Mouse (Mus musculus) urinary bladder, adult 2 months (tissue): ENCODE results near the gene Gm45837. TPM values are rescaled to one million over a fixed set of nuclear protein-coding genes. Genes with fewer than 3 reads are reported as not detected.

ENCODE experiments used
- DNase-seq: peaks from one replicate; pipeline ENCODE4 v3.0.0; 2022; ENCODE audit warnings: low spot score
- polyA plus RNA-seq: library from polyadenylated mRNA; depleted of rRNA; stranded (reverse); fragments of >200 nt; gene quantifications from 2 replicates; pipeline ENCODE4 v1.2.3, GENCODE M21; 2012; rRNA removed

Gm45837 gene
- 1.5 TPM in 1 of 2 replicates, not detected in the other for polyA plus RNA-seq

DNA sequence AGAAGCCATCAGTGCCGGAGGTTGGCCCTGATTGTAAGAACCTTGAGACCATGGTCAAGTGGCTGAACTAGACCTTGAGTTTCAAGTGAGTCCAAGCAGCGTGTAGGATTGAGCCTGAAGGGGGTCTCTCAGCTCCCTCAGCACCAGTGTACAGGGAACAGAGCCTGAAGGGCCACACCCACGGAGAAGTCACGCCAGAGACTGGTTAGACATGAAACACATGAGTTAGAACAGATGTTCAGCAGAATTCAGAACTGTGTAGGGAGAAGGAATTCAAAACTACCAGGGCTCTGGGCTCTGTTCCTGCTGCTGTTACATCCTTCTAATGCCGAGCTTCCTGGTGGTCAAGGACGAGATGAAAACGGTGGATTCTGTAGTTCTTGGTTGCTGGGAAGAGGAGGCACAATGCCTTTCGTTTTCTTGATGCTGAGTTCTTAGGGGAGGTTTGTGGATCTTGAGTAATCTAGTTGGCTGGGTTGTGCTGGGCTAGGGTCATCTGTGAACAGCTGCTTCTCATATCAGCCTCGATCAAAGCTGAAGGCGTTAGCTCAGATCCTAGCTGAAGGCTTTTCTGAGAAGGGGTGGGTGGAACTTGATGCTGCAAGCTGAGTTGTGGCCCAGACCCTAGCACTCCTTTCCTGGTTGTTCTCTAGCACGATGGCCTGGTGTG lies at the start of gene Gm45837:
Gene Gm45837, plus strand, starts transcription at position 620 of the 670 bp plus-strand sequence.
- DNase-seq, result no peak

DNA sequence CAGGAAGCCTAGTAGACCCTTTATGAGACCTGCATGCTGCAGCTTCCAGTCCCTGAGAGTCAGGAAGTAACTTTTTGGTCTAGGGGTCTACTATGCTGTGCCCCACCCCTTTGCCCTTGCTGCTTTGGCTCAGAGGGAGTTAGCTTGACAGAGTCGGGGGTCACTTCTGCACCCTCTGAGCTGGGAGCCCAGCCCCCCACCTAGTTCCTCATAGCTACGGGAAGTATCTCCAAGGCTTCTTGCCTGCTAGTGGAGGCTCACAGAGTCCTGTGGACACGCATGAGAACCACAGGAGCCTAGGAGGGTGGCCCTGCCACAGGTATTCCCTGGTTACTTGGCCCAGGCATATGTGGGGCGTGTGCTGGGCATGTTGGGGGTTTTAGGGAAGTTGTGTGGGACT lies 49.7 kb upstream of the Gm45837 start:
- DNase-seq, result no peak

DNA sequence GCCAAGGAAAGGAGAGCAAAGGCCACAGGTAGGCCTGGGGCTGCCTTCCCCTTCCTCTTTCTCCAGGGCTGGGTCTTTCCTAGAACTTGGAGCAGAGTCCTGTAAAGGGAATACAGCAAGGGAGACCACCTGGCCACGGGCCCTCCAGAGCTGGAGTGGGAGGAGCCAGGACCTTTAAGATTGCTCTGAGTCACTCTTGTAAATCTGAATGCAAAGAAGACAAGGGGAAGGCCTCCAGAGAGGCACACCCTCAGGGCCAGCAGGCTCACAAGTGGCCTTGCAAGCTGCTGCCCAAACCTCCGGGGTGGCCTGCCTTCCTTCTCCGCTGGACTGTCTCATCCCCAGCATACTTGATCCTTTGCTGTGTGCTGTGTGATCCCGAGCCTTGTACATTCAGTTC lies 48.9 kb upstream of the Gm45837 start:
- DNase-seq, result no peak

DNA sequence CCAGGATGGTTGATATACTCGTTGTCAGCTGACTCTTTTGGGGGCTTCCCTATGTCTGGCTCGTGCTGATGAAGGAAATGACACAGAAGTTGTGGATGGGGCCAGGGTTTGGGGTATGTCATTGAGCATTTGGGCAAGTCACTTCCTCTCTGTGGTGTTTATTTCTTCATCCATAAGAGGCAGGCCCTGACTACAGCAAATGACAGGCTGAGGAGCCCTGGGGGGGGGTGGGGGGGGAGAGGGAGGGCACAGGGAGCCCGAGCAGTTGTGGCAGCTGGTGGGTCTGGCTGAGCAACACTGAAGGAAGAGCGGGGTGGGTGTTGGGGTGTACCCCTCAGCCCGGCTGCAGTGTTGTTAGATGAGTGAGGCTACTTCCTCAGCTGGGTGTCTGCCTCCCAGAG lies 47.9 kb upstream of the Gm45837 start:
- DNase-seq, result no peak

DNA sequence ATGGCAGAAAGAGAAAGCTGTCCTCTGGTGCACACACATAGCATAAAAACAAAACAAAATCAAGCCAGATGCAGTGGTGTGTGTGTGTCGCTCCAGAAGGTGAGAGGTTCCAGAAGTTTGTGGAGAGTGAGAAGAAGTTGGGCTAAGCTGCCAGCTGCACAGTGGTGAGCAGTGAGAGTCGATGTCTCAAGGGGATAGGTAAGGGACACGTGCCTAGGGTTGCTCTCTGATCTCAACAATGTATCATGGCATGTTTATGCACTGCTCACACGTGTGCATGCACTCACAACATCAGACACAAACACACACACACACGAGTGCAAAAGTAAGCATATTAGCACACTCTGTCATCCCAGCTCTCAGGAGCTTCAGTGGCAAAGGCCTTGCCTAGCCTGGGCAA lies 46.8 kb upstream of the Gm45837 start:
- DNase-seq, result no peak

DNA sequence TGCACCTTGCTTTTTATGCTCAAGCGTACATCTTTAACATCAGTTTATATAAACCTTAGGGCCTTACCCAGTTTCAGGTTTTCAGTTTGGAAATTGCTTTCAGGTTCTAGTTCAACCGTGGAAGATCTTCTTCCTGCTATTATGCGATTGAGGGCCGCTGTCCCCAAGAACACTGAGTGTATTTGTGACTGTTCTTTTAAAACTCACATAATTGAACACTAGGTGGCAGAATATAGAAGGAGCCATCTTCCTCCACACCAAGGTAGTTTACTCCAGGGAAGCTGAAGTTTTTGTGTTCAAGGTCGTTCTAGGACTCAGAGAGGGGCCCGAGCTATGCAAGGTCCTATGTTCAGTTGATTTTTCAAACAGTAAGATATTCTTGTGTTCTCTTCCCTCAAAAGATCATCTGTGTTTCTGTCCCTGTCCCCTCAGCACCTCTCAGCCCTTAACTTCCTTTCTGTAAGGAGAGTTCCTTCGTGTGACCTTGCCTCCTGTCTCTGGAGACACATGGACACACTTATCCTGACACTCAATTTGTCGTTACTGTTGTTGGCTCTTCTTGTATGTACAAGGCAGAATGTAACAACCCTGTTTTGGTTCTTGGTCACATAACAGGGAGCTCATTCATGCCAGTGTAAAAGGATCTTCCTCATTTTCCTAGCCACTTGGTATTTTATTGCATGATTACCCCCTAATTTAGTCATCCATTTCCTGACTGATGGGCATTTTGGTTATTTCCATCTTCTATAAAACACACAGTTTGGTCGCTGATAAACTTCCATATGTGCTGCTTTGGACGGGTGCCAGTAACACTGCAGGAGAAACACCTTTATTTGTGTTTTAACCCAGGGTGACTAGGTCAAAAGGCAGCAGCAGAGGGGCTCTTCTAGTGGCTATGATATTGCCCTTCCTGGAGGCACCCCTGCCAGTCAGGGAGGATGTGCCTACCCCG lies 42.5 kb upstream of the Gm45837 start:
- no peak for DNase-seq

DNA sequence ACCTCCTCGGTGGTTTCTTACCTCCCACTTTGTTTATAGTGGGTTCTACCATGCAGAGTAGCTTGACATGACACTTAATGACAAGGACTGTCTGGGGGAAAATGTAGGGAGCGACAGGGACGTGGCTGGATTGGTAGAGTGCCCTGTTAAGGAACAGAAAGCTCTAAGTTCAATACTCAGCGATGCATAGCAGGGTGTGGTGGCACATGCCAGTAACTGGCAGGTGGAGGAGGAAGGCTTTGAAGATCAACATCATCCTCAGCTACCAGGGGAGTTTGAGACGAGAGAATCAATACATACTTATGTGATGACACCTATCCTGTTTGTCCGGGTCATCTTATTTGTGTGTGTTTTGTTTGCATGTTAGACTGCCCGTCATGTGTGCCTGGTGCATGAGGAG lies 41.0 kb upstream of the Gm45837 start:
- no peak for DNase-seq

DNA sequence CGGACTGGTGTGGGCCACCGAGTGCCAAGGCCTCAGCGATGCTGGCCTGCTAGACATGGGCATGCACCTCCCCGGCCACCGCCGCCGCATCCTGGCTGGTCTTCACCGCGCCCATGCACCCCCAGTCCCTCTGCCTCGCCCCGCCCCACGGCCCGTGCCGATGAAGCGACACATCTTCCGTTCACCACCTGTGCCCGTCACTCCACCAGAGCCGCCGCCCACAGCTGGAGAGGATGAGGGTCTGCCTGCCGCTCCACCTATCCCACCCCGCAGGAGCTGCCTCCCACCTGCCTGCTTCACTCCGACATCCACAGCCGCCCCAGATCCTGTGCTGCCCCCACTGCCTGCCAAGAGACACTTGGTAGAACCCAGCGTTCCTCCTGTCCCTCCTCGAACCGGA lies 37.6 kb upstream of the Gm45837 start:
- no peak for DNase-seq

DNA sequence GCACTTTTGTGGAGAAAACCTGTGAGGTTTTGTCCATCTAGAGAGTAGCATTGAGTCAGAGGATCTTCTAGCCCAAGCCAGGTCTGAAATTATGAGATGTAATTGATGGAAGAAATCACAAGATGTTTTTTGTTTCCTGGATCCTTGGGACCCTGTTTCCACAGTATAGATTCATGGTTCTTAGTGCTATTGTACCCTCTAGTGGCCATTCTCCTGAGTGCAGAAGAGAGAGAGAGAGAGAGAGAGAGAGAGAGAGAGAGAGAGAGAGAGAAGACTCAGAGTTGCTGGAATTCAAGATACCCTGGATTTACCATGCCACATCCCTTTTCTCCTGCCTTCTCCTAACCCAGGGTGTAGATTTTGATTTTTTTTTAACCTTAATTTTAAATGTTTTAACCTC lies 36.5 kb upstream of the Gm45837 start:
- no peak for DNase-seq

DNA sequence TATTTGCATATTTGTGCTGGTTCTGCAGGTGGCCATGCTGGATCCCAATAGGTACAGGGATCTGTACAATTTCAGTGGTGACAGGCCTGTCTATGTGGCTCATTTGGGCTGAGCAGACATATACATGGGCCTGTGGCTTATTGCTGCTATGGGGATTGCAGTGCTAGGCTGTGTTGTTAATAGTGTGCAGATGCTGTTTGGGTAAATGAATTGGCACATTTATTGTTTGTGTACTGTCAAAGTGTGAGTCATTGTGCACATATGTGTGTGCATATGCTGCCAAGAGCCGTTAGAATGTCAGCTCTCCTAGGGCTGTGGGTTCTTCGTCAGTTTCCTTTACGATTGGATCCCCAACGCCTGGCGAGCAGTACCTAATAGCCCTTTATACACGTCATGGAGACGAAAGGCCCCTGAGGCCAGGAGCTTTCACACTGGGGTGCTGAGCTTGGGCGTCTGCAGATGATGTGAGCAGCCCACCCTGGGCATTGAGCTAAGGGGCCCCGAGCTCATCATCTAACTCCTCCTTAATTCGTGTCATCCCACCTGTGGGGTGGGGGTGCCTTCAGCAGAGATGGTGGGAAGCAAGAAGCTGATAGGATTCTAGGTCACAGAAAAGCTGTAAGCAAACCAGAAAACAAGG lies 33.9 kb upstream of the Gm45837 start:
- DNase-seq, result no peak

DNA sequence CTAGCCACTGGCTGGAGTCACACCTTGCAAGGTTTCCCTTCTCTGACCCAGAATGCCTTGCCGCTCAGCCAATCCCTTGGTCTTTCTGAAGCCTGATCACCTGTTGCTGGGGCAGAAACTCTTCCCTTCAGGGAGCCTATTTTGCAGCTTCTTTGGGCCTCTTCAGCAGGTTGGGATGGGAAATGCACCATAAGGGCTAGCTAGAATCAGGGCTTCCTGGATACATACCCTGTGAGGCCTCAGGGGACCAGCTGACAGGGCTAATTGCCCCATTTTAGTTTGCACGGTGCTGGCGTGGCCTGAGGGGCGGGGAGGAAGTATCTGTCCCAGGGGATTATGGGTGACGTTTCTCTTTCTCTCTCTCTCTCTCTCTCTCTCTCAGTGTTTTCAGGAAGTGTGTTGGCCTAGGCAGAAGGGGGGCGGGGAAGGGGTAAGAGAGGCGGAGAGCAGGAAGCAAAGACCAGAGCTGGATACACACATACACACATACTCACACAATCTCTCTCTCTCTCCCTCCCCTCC lies 32.9 kb upstream of the Gm45837 start:
- peak; percentile 62 for DNase-seq

DNA sequence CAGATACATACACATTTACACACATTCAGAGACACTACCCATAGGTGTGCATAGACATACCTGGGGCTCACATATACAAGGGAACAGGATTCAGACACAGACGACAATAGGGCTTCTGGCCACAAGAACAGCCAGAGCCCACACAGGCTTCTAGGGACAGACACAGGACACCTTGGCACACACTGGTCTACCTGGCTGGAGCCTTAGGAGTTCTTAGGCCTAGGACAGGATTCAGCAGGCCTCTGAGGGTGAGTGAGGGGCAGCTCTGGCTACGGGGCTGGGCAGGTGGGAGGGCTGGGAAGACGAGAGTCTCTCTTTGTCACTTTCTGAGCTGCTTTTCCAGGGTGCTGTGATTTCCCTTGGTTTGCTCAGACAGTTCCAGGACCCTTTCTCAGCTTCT lies 32.4 kb upstream of the Gm45837 start:
- DNase-seq, result no peak

DNA sequence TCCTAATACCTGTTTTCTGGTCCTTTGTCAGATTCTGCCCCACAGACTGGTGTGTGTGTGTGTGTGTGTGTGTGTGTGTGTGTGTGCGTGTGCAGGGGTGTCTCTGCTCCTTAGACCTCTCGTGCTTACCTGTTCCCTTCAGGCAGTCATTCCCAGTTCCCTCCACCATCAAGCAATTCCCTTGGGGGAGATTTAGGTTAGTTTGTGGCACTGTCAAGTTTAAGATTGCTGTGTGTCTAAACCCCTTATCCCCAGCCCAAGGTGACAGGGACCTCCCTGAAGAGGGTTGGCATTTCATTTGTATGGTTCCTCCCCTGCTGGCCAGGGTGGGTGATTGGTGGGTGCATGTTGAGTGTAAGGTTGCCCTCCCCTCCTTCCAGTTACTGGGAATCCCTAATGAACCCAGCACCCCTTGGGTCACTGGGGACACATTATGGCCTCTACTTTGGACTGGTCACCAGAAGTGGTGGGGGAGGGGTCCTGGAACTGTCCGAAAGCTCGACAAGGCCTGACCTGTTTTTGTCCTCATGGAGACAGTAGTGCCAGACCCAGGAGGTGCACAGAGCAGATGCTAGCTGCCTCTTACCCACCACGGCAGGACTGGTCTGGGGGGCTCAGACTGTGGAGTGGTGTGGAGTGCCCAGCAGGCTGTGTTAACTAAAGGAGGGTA lies 31.8 kb upstream of the Gm45837 start:
- DNase-seq, result no peak

DNA sequence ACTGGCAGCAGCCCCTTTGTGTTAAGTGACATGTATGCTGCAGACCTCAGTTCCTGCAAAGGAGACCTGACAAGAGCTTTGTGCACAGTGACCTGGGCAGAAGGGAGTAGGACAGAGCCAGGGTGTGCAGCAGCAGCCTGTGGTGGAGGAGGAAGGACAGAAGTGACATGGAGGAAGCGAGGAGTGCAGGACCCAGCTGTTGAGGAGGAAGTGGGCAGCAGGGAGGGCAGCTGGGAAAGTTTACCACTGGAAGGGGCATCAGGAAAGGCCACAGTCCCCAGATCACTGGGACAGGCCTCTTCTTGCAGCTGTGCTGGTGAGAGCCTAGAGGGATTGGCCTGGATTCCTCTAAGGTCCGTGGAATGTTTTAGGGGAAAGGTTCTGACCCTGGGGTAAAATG lies 31.0 kb upstream of the Gm45837 start:
- no peak for DNase-seq

DNA sequence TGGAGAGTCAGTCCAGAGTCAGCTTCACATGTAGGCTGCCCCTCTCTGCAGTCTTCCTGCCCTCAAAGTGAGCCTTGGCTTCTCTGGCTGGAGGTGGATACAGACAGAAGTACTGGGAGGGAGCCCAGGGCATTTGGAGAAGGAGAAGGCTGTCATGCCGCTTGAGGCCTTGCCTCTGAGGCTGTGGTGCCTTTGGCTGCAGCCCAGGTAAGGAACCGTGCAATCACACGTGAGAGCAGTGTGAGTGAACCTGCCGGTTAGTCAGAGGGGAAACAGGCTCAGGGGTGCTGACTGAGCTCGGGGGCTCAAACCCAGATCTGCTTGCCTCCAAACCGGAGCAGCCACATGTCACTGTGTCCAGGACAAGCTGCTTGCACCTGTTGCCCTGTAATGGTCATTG lies 29.2 kb upstream of the Gm45837 start:
- DNase-seq, result no peak

DNA sequence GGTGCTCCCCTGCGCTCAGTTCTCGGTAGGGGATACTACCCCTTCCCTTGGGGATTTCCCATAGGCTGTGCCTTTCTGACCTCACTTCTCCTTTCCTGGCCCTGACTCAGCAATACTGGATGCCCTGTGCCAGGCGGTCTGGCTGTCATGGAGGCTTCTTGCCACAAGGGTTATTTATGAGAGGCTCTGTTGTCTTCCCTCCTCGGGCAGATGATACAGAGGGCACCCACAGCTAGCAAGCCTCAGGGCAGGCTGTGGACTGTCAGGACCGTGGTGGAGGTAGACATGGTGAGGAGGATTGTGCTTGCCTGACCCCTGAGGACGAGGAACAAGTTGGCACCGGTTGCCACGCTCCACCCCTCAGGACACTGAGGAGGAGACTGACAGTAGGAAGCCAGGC lies 28.3 kb upstream of the Gm45837 start:
- DNase-seq, result no peak

DNA sequence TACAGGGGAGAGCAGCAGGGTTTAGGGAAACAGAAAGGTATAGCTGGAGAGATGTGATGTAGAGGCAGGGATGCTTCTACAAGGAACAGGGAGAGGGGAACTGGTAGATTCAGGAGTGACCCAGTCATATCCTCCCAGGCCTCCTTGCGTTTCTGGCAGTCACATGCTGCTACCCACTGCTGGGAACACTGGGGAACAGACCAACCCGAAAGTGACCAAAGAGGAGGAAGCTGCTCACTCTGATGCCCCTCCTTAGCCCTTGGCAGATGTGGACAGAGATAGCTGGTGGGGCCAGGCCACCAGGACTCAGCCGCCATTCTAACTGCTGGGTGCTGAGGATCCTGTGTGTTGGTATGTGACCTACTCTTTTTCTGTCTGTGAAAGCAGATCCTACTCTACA lies 26.9 kb upstream of the Gm45837 start:
- no peak for DNase-seq

DNA sequence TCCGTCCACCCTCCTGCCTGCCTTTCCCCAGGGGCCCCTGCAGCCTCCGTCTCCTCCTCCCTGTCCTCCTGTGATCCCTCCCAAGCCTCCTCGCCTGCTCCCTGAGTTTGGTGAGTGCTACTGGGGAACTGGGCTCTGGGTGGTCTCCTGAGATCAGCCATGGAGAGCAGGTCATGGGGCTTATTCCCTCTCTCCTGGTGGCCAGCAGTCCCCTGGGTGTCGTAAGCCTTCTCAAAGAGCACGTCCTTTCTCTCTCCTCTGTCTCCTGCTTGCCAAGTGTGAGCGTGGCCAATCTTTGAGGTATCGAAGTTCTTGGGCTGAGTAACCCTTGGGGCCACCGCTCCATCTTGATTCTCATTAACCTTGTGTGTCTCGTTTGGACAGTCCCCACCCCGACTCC lies 25.8 kb upstream of the Gm45837 start:
- no peak for DNase-seq

DNA sequence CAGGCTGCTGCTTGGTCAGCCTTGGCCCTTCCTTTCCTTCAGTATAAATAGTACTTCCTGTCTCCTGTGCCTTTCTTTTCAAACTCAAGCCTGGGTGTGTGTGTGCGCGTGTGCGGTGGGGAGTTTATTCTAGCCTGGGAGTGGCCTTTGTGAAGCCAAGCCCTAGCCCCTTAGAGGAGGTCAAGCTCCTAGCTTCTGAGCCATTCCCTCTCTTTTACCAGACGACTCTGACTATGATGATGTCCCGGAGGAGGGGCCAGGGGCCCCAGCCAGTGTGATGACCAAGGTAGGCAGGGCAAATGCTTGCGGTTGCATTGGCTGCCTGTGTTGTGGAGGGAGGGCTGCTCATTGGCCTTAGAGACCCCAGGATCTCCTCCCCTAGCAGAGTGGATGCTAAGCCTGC lies 25.4 kb upstream of the Gm45837 start:
- DNase-seq, result no peak

DNA sequence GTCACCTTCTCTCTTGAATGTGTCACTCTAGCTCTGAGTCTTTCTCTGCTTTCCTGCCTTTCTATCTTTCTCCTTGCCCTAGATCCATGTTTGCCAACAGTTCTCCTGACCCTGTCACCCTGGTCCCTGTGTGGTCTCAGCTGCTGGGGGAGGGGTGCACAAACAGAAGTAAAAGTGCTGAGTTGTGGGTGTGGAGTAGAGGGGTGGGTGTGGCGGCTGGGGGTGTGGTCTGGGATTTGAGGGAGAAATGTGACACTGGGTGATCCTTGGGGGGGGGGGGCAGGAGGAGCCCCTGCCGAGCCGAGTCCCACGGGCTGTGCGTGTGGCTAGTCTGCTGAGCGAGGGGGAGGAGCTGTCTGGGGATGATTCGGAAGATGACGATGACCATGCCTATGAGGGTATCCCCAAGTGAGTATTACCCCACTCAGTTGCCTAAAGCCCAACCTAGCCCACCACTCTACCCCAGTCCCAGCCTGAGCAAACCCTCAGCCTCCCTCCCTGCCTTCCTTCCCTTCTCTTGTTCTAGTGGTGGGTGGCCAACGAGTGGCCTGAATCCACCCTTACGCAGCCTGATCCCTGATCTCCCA lies 24.7 kb upstream of the Gm45837 start:
- DNase-seq, result no peak

DNA sequence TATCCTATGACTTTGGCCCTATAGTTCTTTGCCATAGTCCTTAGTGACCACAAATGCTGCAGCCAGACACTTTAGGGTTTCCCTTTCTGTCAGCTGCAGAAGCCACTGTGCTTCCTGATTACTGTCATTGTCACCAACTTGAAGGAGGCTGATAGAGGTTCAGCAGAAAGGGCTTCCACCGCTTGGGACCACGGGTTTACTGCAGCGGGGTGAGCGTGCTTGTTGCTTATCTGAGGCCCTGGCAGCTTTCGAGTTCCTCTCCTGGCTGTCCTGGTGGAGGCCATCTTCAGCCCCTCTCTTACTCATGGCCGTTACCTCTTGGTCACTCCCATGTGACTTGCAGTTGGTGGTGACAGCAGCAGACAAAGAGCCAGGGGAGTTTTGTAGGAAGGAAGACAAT lies 21.4 kb upstream of the Gm45837 start:
- no peak for DNase-seq
